Mouse (Mus musculus): Measurements from ENCODE around the gene Scd4. TPM values are rescaled to one million over a fixed set of nuclear protein-coding genes. Genes with fewer than 3 reads are reported as not detected.
"Not testable (repeated sequence)": the region's sequence is repeated elsewhere in the genome, so short reads cannot be mapped to it uniquely, and the experiment has no call there.

Scd4 gene
- total RNA-seq, 2 experiments from 2014 or later, result 2.2 to 2.3 TPM

GRCm38 (mm10) chr19:44363529-44363928, 30.6 kb downstream of the Scd4 start:
- intact Hi-C loops (cut with DNase I), result no loop called here

GRCm38 (mm10) chr19:44364029-44364428, 31.1 kb downstream of the Scd4 start:
- peak; percentile 15 to 27 for DNase-seq (ENCODE audit: low spot score in 2 of 2)
- intact Hi-C loops (cut with DNase I), result no loop called here

More at GRCm38 (mm10) chr19:44363529-44363928, 30.6 kb downstream of the Scd4 start:
- peak; percentile 60 to 80 for DNase-seq (ENCODE audit: low spot score in 2 of 2)

GRCm38 (mm10) chr19:44365733-44366132, 32.8 kb downstream of the Scd4 start:
- intact Hi-C loops (cut with DNase I), result no loop called here
- no peak for DNase-seq (ENCODE audit: low spot score in 2 of 2)

GRCm38 (mm10) chr19:44367076-44367475, 34.2 kb downstream of the Scd4 start:
- DNase-seq (ENCODE audit: low spot score in 2 of 2); intact Hi-C loops (cut with DNase I): not testable (repeated sequence)

- no peak for DNase-seq (ENCODE audit: low spot score in 2 of 2)
- intact Hi-C loops (cut with DNase I), result no loop called here
Measured at GRCm38 (mm10) chr19:44369371-44369770, 36.5 kb downstream of the Scd4 start.

- intact Hi-C loops (cut with DNase I), result loop anchor here (5.0 kb wide), 1 partner anchor 172 kb away; no protein-coding TSS in a partner anchor
- no peak for DNase-seq (ENCODE audit: low spot score in 2 of 2)
Measured at GRCm38 (mm10) chr19:44370231-44370630, 37.3 kb downstream of the Scd4 start.

GRCm38 (mm10) chr19:44372969-44373368, 40.1 kb downstream of the Scd4 start:
- intact Hi-C loops (cut with DNase I), result loop anchor here (1.0 to 5.0 kb wide), 2 partner anchors 46 to 169 kb away; no protein-coding TSS in a partner anchor
- DNase-seq (ENCODE audit: low spot score in 2 of 2), result peak; percentile 55 to 70

GRCm38 (mm10) chr19:44376511-44376951, 43.6 kb downstream of the Scd4 start:
- intact Hi-C loops (cut with DNase I), result no loop called here
- no peak for DNase-seq (ENCODE audit: low spot score in 2 of 2)

- no peak for DNase-seq (ENCODE audit: low spot score in 2 of 2)
- intact Hi-C loops (cut with DNase I), result no loop called here
Measured at GRCm38 (mm10) chr19:44377629-44378375, 44.9 kb downstream of the Scd4 start.

GRCm38 (mm10) chr19:44379090-44379489, 46.2 kb downstream of the Scd4 start:
- intact Hi-C loops (cut with DNase I), result no loop called here

GRCm38 (mm10) chr19:44380065-44380464, 47.2 kb downstream of the Scd4 start:
- no peak for DNase-seq (ENCODE audit: low spot score in 2 of 2)
- intact Hi-C loops (cut with DNase I), result no loop called here

More at GRCm38 (mm10) chr19:44379090-44379489, 46.2 kb downstream of the Scd4 start:
- DNase-seq (ENCODE audit: low spot score in 2 of 2), result no peak

- peak in 1 of 2 experiments; percentile 15 for DNase-seq (ENCODE audit: low spot score in 2 of 2)
- intact Hi-C loops (cut with DNase I), result no loop called here
Measured at GRCm38 (mm10) chr19:44382682-44383321, 49.9 kb downstream of the Scd4 start.

- DNase-seq (ENCODE audit: low spot score in 2 of 2), result no peak
- intact Hi-C loops (cut with DNase I), result no loop called here
Measured at GRCm38 (mm10) chr19:44385887-44386498, 53.1 kb downstream of the Scd4 start.

GRCm38 (mm10) chr19:44387089-44387671, 54.3 kb downstream of the Scd4 start:
- DNase-seq (ENCODE audit: low spot score in 2 of 2), result no peak
- intact Hi-C loops (cut with DNase I), result no loop called here

GRCm38 (mm10) chr19:44387746-44388474, 55.0 kb downstream of the Scd4 start:
- intact Hi-C loops (cut with DNase I), result no loop called here
- peak in 1 of 2 experiments; percentile 7 for DNase-seq (ENCODE audit: low spot score in 2 of 2)

GRCm38 (mm10) chr19:44388475-44389428, 55.9 kb downstream of the Scd4 start:
- intact Hi-C loops (cut with DNase I), result no loop called here
- peak; percentile 88 to 89 for DNase-seq (ENCODE audit: low spot score in 2 of 2)

GRCm38 (mm10) chr19:44389507-44389906, 56.6 kb downstream of the Scd4 start:
- intact Hi-C loops (cut with DNase I), result no loop called here

GRCm38 (mm10) chr19:44391856-44392255, 59.0 kb downstream of the Scd4 start:
- intact Hi-C loops (cut with DNase I), result no loop called here
- DNase-seq (ENCODE audit: low spot score in 2 of 2), result no peak

More at GRCm38 (mm10) chr19:44389507-44389906, 56.6 kb downstream of the Scd4 start:
- no peak for DNase-seq (ENCODE audit: low spot score in 2 of 2)

Measured in left cerebral cortex, postnatal 25 days (tissue).